Mouse (Mus musculus) kidney, adult 2 months (tissue): ENCODE data around the gene Lcmt1.

Experiments used
- CTCF ChIP-seq: fragments of 200-500 bp; conservative IDR thresholded peaks from 2 replicates; pipeline ENCODE4 v1.5.1; 2011; ENCODE audit warnings: low read depth, mild to moderate bottlenecking, control low read depth, low read length, moderate library complexity, mixed read lengths; ENCODE audit not compliant: insufficient read depth, insufficient read length
- POLR2A ChIP-seq: fragments of 200-500 bp; IDR thresholded peaks from one replicate; pipeline ENCODE4 v1.6.1; 2011; ENCODE audit warnings: low read depth, low read length, control low read depth

- TF ChIP-seq CTCF (no peak), POLR2A (no peak)
These were observed 20.2 kb downstream of the Lcmt1 start for GRCm38 (mm10) chr7:123389686-123390280.
